Mouse (Mus musculus) testis, adult 2 months (tissue): ENCODE data around the gene Cux2.

Source experiments
- CTCF ChIP-seq: fragments of 200-500 bp; IDR thresholded peaks from 2 replicates; pipeline ENCODE4 v1.5.1; 2012; ENCODE audit warnings: low read depth, mild to moderate bottlenecking, inconsistent platforms, low read length, moderate library complexity; ENCODE audit not compliant: control insufficient read depth, insufficient read depth, insufficient replicate concordance
- POLR2A ChIP-seq: fragments of 200-500 bp; IDR thresholded peaks from 2 replicates; pipeline ENCODE4 v1.6.1; 2012; ENCODE audit warnings: low read depth, mild to moderate bottlenecking, inconsistent platforms, low read length, moderate library complexity; ENCODE audit not compliant: control insufficient read depth

DNA sequence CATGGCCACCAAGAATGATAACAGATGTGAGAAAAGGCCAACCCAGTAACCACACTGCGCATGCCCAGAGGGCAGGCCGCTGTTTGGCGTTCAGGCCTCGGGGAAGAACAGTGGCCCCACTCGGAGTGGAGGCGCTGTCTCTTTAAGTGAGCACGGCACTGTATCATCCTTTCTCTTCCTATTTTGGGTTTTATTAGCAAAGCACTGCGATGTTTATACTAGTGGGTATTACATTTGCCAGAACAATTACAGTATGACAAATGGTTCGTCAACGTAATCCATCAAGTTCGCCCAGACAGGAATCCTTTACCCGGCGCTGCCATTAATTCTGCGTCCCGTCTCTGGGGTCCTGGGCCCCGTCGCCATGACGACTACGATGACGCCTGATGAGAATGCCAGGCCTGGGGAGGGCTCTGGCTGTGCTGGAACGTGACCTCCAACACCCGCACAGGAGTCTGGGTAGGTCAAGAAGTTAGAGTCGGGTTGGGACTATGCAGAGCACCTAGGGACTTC, 77.2 kb downstream of the Cux2 start:
- TF ChIP-seq CTCF (no peak), POLR2A (peak; percentile 58; the same call in 1 of the 2 replicates)
